Mouse (Mus musculus) brain, adult 2 months (tissue): ENCODE data around the gene Map2k5.

Experiments
- DNase-seq: peaks from one replicate; pipeline ENCODE4 v3.0.0; 2011; ENCODE audit warnings: low read depth, low spot score

Map2k5 gene

GRCm38 (mm10) chr9:63377270-63378142 lies at the start of gene Map2k5:
TSS of gene Map2k5 (minus strand) at chr9:63377902.
- DNase-seq, result peak; percentile 96

GRCm38 (mm10) chr9:63421096-63421736 lies 43.5 kb upstream of the Map2k5 start:
- DNase-seq, result peak; percentile 67

GRCm38 (mm10) chr9:63420396-63420795 lies 42.7 kb upstream of the Map2k5 start:
- DNase-seq, result peak; percentile 74

- no peak for DNase-seq
Measured at GRCm38 (mm10) chr9:63400176-63400575, 22.5 kb upstream of the Map2k5 start.

GRCm38 (mm10) chr9:63399463-63399815 lies 21.7 kb upstream of the Map2k5 start:
- no peak for DNase-seq

- peak; percentile 97 for DNase-seq
Measured at GRCm38 (mm10) chr9:63398611-63399462, 21.1 kb upstream of the Map2k5 start, which contains the start of gene 2300009A05Rik. TSS of gene 2300009A05Rik (minus strand) at chr9:63399246.

GRCm38 (mm10) chr9:63395612-63396011 lies 17.9 kb upstream of the Map2k5 start:
- DNase-seq, result peak; percentile 76

GRCm38 (mm10) chr9:63391307-63391706 lies 13.6 kb upstream of the Map2k5 start:
- no peak for DNase-seq

- no peak for DNase-seq
Measured at GRCm38 (mm10) chr9:63382761-63383160, 5.1 kb upstream of the Map2k5 start.

- DNase-seq, result no peak
Measured at GRCm38 (mm10) chr9:63380326-63380725, 2.6 kb upstream of the Map2k5 start.

- DNase-seq, result peak; percentile 27
Measured at GRCm38 (mm10) chr9:63378174-63378573, 472 bp upstream of the Map2k5 start.

- DNase-seq, result no peak
Measured at GRCm38 (mm10) chr9:63373315-63373714, 4.4 kb downstream of the Map2k5 start.

- peak; percentile 62 for DNase-seq
Measured at GRCm38 (mm10) chr9:63372541-63372940, 5.2 kb downstream of the Map2k5 start.

GRCm38 (mm10) chr9:63360410-63360809 lies 17.3 kb downstream of the Map2k5 start:
- peak; percentile 61 for DNase-seq

- DNase-seq, result peak; percentile 66
Measured at GRCm38 (mm10) chr9:63359016-63359415, 18.7 kb downstream of the Map2k5 start.

GRCm38 (mm10) chr9:63356721-63357120 lies 21.0 kb downstream of the Map2k5 start:
- DNase-seq, result no peak

- DNase-seq, result peak; percentile 63
Measured at GRCm38 (mm10) chr9:63356278-63356677, 21.4 kb downstream of the Map2k5 start.

GRCm38 (mm10) chr9:63354168-63354567 lies 23.5 kb downstream of the Map2k5 start:
- DNase-seq, result no peak

GRCm38 (mm10) chr9:63350030-63350429 lies 27.7 kb downstream of the Map2k5 start:
- DNase-seq, result peak; percentile 30

GRCm38 (mm10) chr9:63349241-63349640 lies 28.5 kb downstream of the Map2k5 start:
- no peak for DNase-seq

- peak; percentile 55 for DNase-seq
Measured at GRCm38 (mm10) chr9:63348146-63348545, 29.6 kb downstream of the Map2k5 start.

GRCm38 (mm10) chr9:63346029-63346428 lies 31.7 kb downstream of the Map2k5 start:
- DNase-seq, result peak; percentile 72
